Mouse (Mus musculus) v-Abl transformed pro-B cells (cell line): ENCODE measurements around the gene Loxl4.

ENCODE experiments used
- in situ Hi-C, 2 experiments: fragments of 400-800 bp; cut with MboI; formaldehyde crosslinking; loops; one replicate each; pipeline ENCODE4 v1.15.1; 2025; ENCODE audit not compliant: unreplicated experiment in 2 of 2

The Loxl4 gene

DNA sequence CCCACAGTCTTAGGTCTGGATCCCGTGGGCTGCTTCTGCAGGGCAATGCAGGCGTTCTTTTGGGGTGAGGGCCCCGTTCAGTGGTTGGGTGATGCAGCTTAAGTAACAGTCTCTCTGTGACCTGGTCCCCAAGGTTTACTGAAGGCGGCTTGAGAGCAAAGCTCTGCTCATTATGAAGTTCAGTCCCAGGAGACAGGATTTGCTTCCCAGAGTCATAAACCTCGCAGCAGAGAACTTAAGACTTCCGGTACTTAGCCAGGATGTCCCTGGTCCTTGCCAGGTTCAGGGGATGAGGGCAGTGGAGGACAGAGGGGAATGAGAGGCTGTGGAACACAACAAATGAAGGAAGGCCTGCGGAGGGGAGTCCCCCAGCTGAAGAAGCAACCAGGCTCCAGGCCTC, 503 bp upstream of the Loxl4 start:
- in situ Hi-C loops, result no loop called here

GRCm38 (mm10) chr19:42611746-42612145, 867 bp downstream of the Loxl4 start:
- in situ Hi-C loops, result no loop called here

GRCm38 (mm10) chr19:42609716-42610115, 2.9 kb downstream of the Loxl4 start:
- in situ Hi-C loops, result no loop called here

DNA sequence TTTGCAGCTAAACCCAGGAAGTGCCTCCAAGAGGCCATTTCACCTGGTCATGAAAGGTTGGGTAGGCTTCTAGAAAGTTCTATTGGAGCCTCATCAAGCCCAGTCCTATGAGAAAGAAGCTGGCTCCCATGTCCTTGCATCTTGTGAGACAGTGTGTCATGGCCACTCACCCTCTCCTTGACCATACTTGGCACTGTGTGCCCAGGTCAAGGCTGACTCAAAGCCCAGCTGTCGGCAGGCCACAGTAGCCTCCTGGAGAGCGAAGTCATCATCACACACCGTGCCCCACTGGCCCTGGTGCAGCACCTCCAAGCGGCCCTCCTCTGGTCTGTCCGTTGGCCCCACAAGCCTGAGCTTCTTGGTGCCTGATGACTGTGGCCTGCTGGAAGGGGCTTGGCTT, 4.5 kb downstream of the Loxl4 start:
- in situ Hi-C loops, result no loop called here

GRCm38 (mm10) chr19:42602576-42602975, 10.0 kb downstream of the Loxl4 start:
- in situ Hi-C loops, result no loop called here

DNA sequence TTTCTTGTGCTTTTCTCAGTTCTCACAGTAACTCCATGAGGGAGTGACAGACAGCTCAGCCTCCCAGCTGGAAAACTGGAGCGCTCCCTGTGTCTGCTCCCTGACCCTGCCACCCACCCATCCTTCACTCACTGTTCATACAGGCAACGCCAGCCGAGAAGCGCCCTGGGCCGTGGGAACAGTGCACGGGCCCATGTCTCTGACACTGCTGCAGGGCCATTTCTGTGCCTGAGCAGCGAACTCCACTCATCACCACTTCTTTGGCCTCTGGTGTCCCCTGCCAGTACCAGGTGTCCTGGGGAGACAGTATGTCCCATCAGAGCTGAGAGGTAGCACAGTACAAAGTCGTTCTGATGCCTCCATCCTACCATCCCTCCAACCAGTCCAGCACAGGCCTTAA, 10.6 kb downstream of the Loxl4 start:
- in situ Hi-C loops, result no loop called here

GRCm38 (mm10) chr19:42601445-42601844, 11.2 kb downstream of the Loxl4 start:
- in situ Hi-C loops, result no loop called here

GRCm38 (mm10) chr19:42600591-42600990, 12.0 kb downstream of the Loxl4 start:
- in situ Hi-C loops, result no loop called here

GRCm38 (mm10) chr19:42599891-42600290, 12.7 kb downstream of the Loxl4 start:
- in situ Hi-C loops, result no loop called here

GRCm38 (mm10) chr19:42597896-42598295, 14.7 kb downstream of the Loxl4 start:
- in situ Hi-C loops, result no loop called here

- in situ Hi-C loops, result no loop called here
Observed at GRCm38 (mm10) chr19:42597286-42597685, 15.3 kb downstream of the Loxl4 start.

- in situ Hi-C loops, result no loop called here
Observed at GRCm38 (mm10) chr19:42595066-42595465, 17.5 kb downstream of the Loxl4 start.

DNA sequence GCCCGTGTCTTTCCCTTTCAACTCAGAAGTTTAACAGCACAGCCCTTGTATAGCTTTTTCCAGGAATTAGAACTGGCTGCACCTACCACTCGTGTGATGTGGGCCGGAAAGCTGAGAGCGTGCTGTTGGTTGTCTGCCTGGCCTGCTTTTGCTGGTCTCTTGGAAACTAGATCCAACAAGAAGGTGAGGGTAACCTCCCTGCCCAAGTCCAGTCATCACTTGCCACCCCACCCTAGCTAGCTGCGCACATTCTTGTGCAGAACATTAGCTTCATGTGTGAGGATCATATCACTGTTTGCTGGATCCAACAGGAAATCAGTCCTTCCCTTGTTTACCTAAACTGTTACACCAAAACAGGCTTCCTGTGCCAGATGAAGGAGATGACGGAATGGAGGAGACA, 19.2 kb downstream of the Loxl4 start:
- in situ Hi-C loops, result no loop called here

DNA sequence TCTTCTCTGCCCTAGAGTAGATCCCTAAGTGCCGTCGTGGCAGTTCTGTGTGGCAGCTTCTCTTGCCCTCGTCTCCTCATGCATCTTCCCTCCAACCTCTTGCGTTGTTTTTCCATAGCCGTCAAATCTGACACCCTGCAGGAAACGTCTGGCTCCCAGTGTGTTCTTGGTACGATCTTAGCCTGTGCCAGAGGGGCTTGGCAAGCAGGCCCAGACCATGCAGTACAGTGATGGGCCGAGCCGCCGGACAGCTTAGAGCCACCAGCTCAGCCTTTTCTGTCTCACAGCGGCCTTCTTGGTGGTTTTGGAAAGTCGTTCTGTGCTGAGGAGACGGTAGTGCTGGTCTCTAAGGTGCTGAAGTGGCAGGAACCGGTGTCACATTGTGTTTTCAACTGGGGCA, 21.1 kb downstream of the Loxl4 start:
- in situ Hi-C loops, result no loop called here

DNA sequence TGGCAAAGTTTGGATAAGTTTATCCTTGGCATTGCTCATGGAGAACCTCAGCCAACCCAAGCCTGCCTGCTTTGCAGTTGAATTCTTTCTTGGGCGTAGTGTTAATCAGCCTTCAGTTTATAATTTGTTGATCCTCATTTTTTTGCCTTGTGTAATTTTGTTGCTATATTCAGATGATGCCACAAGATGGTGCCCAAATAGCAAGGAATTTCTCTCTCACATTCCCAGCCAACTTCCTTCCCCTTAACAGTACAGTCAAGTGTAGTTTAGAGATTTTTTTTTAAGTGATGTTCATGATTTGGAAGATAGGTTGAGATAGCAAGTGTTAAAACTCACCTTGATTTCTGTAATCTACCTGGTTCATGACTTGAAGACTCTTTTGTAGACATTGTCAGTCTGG, 23.4 kb downstream of the Loxl4 start:
- in situ Hi-C loops, result no loop called here

- in situ Hi-C loops, result no loop called here
Observed at GRCm38 (mm10) chr19:42587704-42588103, 24.9 kb downstream of the Loxl4 start.

GRCm38 (mm10) chr19:42584188-42584587, 28.4 kb downstream of the Loxl4 start:
- in situ Hi-C loops, result no loop called here

DNA sequence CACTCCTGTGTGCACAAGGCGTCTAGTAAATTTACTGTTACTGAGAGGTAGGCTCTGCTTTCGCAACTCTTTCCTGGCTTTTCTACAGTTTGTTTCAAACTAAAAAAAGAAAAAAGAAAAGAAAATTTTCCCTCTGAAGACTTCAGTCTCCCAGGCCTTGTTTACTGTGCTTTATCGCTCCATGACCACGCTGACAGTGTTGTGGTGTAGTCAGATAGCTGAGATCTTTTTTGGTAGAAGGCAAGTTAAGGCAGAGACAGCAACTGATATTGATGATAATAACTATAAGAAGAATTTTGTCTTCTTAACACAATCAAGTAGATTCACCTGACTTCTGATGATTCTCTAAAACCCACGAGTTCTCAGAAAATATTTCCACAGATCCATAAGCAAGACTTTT, 28.9 kb downstream of the Loxl4 start:
- in situ Hi-C loops, result no loop called here

DNA sequence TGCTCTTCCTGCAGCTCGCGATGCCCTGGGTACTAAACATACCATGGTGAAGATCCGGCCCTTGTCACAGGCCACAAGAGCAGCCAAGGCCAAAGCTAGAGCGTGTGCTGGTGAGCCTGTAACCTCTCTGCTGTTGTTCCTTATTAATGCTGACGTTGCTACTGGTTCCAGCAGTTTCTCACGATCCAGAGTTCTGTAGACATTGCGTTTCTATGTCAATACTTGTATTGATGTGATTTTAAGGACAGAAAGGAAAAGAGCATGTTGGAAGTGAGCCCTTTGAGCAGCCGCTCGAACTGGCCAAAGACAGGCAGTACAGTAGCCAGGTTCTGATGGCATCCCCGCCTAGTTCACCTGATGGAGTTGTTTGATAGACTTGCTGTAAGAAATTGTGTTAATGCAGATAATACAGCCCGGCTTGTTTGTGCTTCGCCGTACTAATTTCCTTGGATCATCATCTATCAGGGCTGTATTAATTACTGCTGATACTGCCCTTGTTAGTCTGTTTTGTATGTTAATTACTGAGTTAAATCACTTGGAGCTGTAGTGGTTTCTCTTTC, 29.7 kb downstream of the Loxl4 start:
- in situ Hi-C loops, result no loop called here

- in situ Hi-C loops, result no loop called here
Observed at GRCm38 (mm10) chr19:42580701-42581100, 31.9 kb downstream of the Loxl4 start.

GRCm38 (mm10) chr19:42578631-42579030, 34.0 kb downstream of the Loxl4 start:
- in situ Hi-C loops, result no loop called here

- in situ Hi-C loops, result no loop called here
Observed at GRCm38 (mm10) chr19:42576856-42577255, 35.8 kb downstream of the Loxl4 start.

DNA sequence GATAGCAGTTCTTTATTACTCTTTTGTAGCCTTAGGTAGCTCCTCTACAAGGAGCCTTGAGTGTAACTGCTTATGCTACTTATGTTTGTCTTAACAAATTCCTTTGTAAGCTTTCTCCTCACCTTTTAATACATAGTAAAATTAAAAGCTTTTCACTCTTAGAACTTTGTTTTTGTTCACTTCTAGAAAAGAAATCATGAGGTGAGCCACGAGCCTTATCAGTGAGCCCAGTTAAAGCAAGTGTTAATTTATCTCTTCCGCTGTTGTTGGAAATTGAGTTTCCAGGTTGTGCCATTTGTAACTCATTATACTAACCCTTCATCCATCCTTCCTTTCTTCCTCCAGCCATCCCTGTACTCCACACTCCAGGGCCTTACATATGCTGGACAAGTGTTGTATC, 37.3 kb downstream of the Loxl4 start:
- in situ Hi-C loops, result no loop called here
